Mouse (Mus musculus): ENCODE measurements around the gene Dynlt1b.
"Not testable (repeated sequence)": the region's sequence is repeated elsewhere in the genome, so short reads cannot be mapped to it uniquely, and the experiment has no call there.

DNA sequence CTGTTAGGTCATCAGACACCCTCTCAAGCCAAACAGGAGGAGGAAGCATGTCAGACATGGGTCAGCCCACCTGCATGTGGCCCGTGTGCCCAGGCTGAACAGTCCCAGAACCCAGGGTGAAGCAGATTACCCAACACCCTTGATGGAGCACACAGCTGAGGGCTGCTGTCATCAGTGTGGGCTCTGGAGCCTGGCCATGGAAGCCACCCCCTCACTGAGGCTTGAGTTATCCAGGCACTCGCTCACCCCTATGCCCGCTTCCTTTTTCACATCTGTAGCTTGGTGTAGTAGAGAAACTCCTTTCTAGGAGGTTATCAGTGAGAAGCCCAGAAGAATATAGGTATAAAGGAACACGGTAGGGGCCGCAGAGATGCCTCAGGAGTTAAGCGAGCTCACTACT lies 45.4 kb downstream of the Dynlt1b start:
- not testable (repeated sequence) for TF ChIP-seq CTCF (IDR thresholded peaks at IDR 0.05; ENCODE audit: extremely low read depth, insufficient read depth, insufficient read length, insufficient replicate concordance); POLR2A (IDR thresholded peaks at IDR 0.05; ENCODE audit: low read depth, low read length)
